Mouse (Mus musculus): ENCODE data around the gene Ccdc155.

Gene Ccdc155

DNA sequence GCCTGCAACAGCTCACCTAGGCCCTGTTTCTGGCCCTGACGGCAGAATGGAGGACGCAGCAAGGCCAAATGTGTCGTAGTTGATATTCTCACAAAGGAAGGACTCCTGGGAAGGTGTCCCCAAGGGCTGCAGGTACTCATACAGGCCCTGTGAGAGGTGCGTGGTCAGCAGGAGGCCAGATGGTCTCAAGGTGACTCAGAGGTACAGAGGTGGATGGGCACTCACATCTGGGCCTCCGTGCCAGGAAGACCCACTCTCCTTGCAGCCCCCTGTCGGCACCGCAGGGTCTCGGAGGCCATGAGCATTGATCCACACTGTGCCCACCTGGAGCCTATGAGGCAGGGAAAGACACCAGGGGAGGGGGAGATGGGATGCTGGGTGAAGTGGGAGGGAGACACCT is 59.2 kb downstream of the Ccdc155 start:
- no peak for ATAC-seq (ENCODE audit: low TSS enrichment)

GRCm38 (mm10) chr7:45144368-45145174 is 60.1 kb downstream of the Ccdc155 start:
- ATAC-seq (ENCODE audit: low TSS enrichment): no peak

- no peak for ATAC-seq (ENCODE audit: low TSS enrichment)
These were observed 62.8 kb downstream of the Ccdc155 start for GRCm38 (mm10) chr7:45141914-45142313.

- ATAC-seq (ENCODE audit: low TSS enrichment): no peak
These were observed 63.4 kb downstream of the Ccdc155 start for GRCm38 (mm10) chr7:45141319-45141718.

DNA sequence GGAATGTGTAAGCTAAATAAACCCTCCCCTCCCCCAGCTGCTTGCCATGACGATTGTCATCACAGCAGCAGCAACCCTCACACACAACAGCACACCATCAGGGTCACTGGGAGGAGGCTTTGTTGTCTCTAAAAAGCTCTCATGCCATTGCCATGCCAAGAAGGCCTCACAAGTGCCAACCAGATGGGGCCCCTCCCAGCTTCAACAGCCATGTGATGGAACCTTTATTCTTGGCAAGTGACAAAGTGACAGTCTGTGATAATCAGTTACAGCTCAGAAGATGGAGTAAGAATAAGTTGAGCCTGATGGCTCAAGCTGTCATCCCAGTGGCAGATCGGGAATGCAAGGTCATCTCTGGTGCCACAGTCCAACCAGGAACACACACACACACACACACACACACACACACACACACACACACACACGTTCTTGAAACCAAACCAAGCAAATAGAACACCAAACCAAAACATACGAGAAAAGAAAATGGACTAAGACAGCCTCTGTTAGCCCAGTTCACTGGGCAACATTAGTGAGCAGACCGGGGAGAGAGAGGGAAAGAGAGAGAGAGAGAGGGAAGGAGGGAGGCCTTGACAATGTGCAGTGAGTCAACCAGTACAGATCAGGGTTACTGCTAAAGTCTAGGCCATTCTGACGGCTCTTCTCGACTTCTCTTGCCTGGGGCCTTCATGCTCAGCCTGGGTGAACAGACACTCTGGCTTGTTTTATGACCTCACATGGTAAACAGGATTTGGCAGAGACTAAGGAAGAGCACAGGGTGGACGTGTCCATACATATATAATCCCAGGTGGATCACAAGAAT is 64.6 kb downstream of the Ccdc155 start:
- ATAC-seq (ENCODE audit: low TSS enrichment): no peak

- no peak for ATAC-seq (ENCODE audit: low TSS enrichment)
These were observed 66.3 kb downstream of the Ccdc155 start for GRCm38 (mm10) chr7:45138403-45138802.

DNA sequence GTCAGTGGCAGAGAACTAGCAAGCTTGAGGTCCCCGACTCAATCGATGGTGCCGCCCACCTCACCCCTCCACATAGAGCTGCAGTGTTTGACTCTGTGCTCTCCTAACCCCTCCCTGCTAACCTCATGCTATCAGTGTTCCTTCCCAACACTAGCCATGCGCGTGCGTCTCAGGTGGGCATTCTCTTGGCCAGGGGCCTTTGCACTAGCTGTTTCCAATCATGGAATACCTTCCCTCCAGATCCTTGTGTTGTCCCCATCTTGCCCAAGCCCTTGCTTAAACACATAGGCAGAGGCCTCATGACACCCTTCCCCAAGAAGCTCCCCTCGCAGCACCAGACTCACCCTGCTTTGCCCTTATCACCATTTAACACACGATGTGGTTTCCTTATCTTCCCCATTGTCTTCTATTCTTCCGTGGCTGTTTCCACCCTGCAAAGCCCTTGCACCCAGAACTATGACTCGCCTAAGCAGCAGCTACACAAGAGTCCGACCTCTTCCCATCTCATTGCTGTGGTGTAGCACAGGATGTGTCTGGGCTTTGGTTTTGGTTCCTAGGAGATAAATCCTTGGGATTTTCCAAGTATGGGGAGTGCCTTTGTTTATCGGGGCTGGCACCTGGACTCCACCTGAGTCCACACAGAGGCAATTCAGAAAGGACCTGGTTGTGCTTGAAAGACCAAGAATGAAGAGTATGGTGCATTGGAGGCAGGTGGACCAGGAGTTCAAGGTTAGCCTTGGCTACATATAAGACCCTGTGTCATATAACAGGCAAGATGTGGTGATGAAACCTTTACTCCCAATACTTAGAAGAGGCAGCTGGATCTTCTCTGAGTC is 67.3 kb downstream of the Ccdc155 start:
- ATAC-seq (ENCODE audit: low TSS enrichment): no peak

- peak; percentile 79 for ATAC-seq (ENCODE audit: low TSS enrichment)
These were observed 68.6 kb downstream of the Ccdc155 start, which contains the start of the genes Gm45713 and Flt3l for GRCm38 (mm10) chr7:45135993-45136567. TSS of gene Gm45713 (minus strand) at chr7:45136231. TSS of gene Flt3l (minus strand) at chr7:45136432.

DNA sequence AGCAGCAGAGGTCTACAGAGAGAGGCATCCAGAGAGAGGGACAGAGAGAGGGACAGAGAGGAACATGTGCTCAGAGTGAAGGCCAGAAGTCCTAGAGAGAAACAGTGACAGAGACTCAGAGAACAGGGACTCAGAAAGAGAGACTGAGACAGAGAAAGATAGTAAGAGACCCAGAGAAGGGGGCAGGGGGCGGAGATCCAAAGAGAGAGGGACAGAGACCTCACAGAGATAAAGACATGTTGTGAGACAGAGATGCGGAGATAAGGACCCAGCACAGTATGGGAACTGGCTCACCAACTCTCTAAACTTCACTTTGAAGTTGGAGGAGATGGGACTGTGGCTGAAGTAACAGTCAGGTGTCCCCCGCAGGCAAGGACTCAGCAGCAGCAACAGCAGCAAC is 69.3 kb downstream of the Ccdc155 start:
- no peak for ATAC-seq (ENCODE audit: low TSS enrichment)

DNA sequence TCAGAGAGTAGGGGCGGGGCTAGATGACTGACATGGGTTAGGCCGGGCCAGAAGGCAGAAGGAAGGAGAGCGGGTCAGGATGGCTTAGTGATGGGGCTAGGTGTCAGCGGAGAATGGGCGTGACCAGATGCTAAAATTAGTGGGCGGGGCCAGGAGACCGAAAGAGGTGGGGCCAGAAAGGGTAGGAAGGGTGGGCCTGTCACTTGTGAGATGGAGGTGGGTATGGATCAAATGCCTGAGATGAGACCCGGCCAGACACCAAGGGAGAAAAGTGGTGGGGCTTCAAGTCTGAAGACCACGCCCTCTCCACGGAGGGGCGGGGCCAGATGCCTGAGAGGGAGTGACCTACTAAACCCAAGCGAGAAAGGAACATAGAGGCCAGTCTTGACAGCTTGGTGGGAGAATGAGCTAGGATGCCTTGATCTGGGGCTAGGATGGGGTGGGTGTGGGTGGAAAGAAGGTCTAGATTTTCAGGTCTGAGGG is 70.1 kb downstream of the Ccdc155 start:
- ATAC-seq (ENCODE audit: low TSS enrichment): no peak

Measured in frontal cortex, adult (tissue).